Mouse (Mus musculus) cerebral cortex, adult 2 months (tissue): ENCODE data around the gene Echs1.

Source experiments
- WGBS: fragments of 180-500 bp; shearing (Covaris S2); methylation state at CpG from one replicate; pipeline ENCODE4 v1.1.7; 2018; 5-methylcytosine and 5-hydroxymethylcytosine counted together

Echs1 gene

DNA sequence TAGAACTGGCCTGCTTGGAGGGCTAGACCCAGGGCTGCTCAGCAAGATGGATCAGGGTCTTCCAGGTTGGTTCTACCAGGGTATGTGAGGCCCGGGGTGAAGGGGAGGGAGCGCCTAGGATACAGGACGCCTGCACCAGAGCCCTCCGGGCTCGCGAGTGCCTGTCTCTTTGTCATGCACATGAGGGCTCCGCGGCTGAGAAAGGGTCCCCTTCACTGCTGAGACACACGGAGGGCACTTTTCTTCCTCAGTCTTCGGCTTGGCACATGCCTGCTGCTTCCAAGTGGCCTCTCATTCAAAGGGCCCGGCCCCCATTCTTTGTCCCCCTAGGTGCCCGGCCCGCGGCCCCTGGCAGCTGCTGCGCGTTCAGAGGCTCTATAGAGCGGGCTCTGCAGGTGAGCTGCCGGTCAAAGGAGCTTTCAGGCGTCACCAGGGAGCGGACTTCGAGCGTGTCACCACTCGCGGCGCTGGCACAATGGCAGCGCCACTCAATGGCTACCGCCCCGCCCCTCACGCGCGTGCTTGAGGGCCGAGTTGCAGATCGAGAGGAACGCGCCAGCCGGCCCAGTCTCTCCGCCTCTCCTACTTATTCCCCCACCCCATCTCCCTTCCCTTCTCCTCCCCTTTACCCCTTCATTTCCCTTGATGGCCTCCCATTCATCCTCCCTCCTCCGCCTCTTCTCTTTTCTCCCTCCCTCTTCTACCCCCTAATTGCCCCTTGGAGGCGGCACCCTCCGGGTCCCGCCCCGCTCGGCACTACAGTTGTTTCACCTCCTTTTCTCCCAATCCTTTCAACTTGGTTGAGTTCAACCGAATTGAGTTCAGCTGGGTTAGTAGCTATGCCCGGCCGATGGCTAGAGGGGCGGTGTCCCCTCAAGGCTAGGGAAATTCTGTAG lies 55.1 kb downstream of the Echs1 start:
- WGBS, result 8% methylated on average over 47 of the region's 47 CpGs

DNA sequence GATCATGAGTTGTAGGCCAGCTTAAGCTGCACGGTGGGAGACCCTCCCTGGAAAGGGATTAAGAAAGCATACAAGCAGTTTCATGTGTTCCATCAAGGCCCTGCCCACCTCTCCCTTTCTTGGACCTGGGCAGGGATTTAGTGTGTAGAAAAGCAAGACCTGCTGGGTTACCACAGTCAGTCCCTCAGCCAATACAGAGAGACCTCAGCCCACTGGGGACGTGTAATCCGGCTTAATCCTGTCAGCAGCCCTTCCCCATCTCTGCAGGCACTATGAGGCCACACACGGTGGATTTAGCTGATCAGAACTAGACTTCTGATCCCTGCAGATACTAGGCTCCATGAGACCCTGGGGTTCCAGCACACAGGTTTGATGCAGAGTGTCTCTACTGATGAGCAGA lies 56.7 kb downstream of the Echs1 start:
- WGBS, result 82% methylated on average over 4 of the region's 4 CpGs

DNA sequence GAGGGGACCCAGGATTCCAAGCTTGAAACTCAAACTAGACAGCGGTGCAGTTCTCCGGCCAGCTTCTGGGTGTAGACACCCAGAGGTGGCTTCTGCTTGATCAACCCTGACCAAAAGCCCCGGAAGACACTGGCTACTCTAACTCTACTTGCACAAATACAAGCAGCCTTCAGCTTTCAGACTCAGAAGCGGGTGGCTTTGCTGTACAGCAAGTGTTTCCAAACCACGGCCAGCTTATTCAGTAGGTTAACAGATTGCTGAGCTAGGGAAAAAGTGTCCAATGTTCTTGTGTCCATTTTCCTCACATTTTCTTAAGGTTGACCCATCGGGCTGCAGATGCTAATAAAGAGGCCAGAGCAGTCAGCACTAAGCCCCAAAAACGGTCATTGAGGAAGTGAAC lies 57.7 kb downstream of the Echs1 start:
- 52% methylated on average over 7 of the region's 7 CpGs for WGBS

DNA sequence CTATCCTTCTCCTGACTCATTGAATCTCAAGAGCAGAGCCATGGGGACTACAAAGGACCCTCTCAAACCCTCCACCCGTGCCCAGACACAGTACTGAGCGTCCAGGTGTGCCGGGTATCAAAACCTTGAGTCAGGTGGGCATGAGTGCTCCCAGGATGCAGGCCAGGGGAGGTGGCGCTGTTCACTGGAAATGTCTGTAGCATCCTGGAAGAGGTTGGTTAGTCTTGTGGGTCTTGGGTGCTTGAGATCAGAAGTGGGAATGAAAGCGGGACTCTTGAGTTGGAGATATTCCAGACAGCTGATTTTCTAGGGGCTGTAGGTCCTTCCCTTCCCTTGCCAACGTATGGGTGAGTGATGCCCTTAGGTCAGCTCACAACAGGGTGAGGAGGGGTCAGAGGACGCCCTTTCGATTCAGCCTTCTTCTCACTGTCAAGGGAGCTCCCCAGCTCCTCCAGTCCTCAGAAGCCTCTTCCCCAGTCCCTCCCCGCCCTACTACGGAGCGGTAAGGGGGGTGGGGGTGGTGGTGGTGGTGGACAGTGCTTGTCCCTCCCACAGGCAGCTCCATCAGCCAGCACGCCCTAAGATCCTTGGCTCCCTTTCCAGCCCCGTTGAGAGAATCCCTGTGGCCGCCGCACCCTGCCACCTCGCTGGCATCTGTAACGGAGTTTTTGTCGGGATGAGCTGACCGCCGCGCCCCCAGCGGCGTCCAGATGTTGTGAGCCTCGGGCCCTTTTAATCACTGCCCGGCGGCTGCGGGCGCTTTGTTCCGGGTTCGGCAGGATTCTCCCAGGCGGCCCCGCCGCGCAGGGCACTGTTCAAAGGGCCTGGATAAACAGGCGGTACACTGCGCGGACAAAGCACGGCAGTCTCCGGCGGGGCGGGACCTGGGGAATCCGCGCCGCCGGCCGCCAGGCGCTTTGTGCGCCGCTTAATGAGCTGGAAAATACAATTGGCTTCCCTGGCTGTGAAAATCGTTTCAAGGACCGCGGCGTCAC lies 58.6 kb downstream of the Echs1 start:
- WGBS, result 7% methylated on average over 53 of the region's 53 CpGs
